Mouse (Mus musculus) lung, postnatal 36 days (tissue): ENCODE results near the gene Utrn.

Experiments used
- DNase-seq: peaks from one replicate; pipeline ENCODE4 v3.0.0; 2022; ENCODE audit warnings: mixed read lengths

Gene Utrn

GRCm38 (mm10) chr10:12869029-12869671, at the start of gene Utrn:
Gene Utrn, minus strand, starts transcription at chr10:12869365.
- DNase-seq, result peak; percentile 88

GRCm38 (mm10) chr10:12917626-12918025, 48.5 kb upstream of the Utrn start:
- no peak for DNase-seq

- no peak for DNase-seq
These were observed 47.2 kb upstream of the Utrn start for GRCm38 (mm10) chr10:12916376-12916775.

- no peak for DNase-seq
These were observed 46.7 kb upstream of the Utrn start for GRCm38 (mm10) chr10:12915826-12916225.

- no peak for DNase-seq
These were observed 45.0 kb upstream of the Utrn start for GRCm38 (mm10) chr10:12914203-12914602.

- peak; percentile 62 for DNase-seq
These were observed 42.9 kb upstream of the Utrn start for GRCm38 (mm10) chr10:12911981-12912530.

GRCm38 (mm10) chr10:12911451-12911850, 42.3 kb upstream of the Utrn start:
- no peak for DNase-seq

GRCm38 (mm10) chr10:12909891-12910290, 40.7 kb upstream of the Utrn start:
- DNase-seq, result no peak

GRCm38 (mm10) chr10:12909179-12909578, 40.0 kb upstream of the Utrn start:
- no peak for DNase-seq

GRCm38 (mm10) chr10:12904140-12904528, 35.0 kb upstream of the Utrn start:
- no peak for DNase-seq

GRCm38 (mm10) chr10:12903440-12904139, 34.4 kb upstream of the Utrn start:
- DNase-seq, result no peak

- no peak for DNase-seq
These were observed 30.7 kb upstream of the Utrn start for GRCm38 (mm10) chr10:12899901-12900300.

- DNase-seq, result no peak
These were observed 24.2 kb upstream of the Utrn start for GRCm38 (mm10) chr10:12893339-12893738.

- DNase-seq, result peak; percentile 67
These were observed 19.2 kb upstream of the Utrn start for GRCm38 (mm10) chr10:12888373-12888772.

GRCm38 (mm10) chr10:12887792-12888191, 18.6 kb upstream of the Utrn start:
- DNase-seq, result no peak

GRCm38 (mm10) chr10:12884308-12884948, 15.3 kb upstream of the Utrn start:
- DNase-seq, result peak; percentile 58

GRCm38 (mm10) chr10:12881911-12882310, 12.7 kb upstream of the Utrn start:
- no peak for DNase-seq

GRCm38 (mm10) chr10:12879313-12879695, 10.1 kb upstream of the Utrn start:
- DNase-seq, result no peak

- no peak for DNase-seq
These were observed 9.6 kb upstream of the Utrn start for GRCm38 (mm10) chr10:12878661-12879312.

GRCm38 (mm10) chr10:12876426-12876825, 7.3 kb upstream of the Utrn start:
- DNase-seq, result no peak

- DNase-seq, result no peak
These were observed 6.2 kb upstream of the Utrn start for GRCm38 (mm10) chr10:12875410-12875809.

- peak; percentile 58 for DNase-seq
These were observed 5.6 kb upstream of the Utrn start for GRCm38 (mm10) chr10:12874577-12875277.

GRCm38 (mm10) chr10:12869846-12870245, 681 bp upstream of the Utrn start:
- DNase-seq, result no peak
